Mouse (Mus musculus) urinary bladder, postnatal 4 days (tissue): ENCODE measurements around the gene Jchain.
A peak's percentile ranks its signal among the peaks of the same experiment; 100 is the strongest.
"Not testable (repeated sequence)": the region's sequence is repeated elsewhere in the genome, so short reads cannot be mapped to it uniquely, and the experiment has no call there.

Source experiments
- DNase-seq, 2 experiments: peaks; one replicate each; pipeline ENCODE4 v3.0.0; 2021 to 2022; ENCODE audit warnings: low spot score in 2 of 2

The Jchain gene

GRCm38 (mm10) chr5:88527657-88528056 is at the start of gene Jchain:
TSS of gene Jchain (minus strand) at chr5:88527891.
- DNase-seq = no peak

- no peak for DNase-seq
Observed at GRCm38 (mm10) chr5:88575506-88576338, 48.0 kb upstream of the Jchain start.

GRCm38 (mm10) chr5:88574829-88575228 is 47.1 kb upstream of the Jchain start:
- DNase-seq = no peak

GRCm38 (mm10) chr5:88569541-88569940 is 41.9 kb upstream of the Jchain start:
- DNase-seq = no peak

GRCm38 (mm10) chr5:88566034-88566841 is 38.5 kb upstream of the Jchain start:
- DNase-seq = no peak

- peak; percentile 64 to 68 for DNase-seq
Observed at GRCm38 (mm10) chr5:88565148-88566033, 37.7 kb upstream of the Jchain start.

- DNase-seq = peak; percentile 81 to 85
Observed at GRCm38 (mm10) chr5:88564501-88565147, 36.9 kb upstream of the Jchain start, which contains the start of gene Rufy3. TSS of gene Rufy3 (plus strand) at chr5:88565040.

GRCm38 (mm10) chr5:88562863-88563780 is 35.4 kb upstream of the Jchain start:
- peak in 1 of 2 experiments; percentile 30 for DNase-seq

- DNase-seq = no peak
Observed at GRCm38 (mm10) chr5:88561080-88561814, 33.6 kb upstream of the Jchain start.

- no peak for DNase-seq
Observed at GRCm38 (mm10) chr5:88558991-88559390, 31.3 kb upstream of the Jchain start.

GRCm38 (mm10) chr5:88554086-88554886 is 26.6 kb upstream of the Jchain start, which contains the start of gene Utp3:
TSS of gene Utp3 (plus strand) at chr5:88554462.
- DNase-seq = peak; percentile 89 to 93

GRCm38 (mm10) chr5:88553271-88554085 is 25.8 kb upstream of the Jchain start:
- DNase-seq = no peak

GRCm38 (mm10) chr5:88545536-88545935 is 17.8 kb upstream of the Jchain start:
- DNase-seq = no peak

- DNase-seq = not testable (repeated sequence)
Observed at GRCm38 (mm10) chr5:88544411-88544810, 16.7 kb upstream of the Jchain start.

GRCm38 (mm10) chr5:88542651-88543282 is 15.1 kb upstream of the Jchain start:
- DNase-seq = no peak

GRCm38 (mm10) chr5:88540845-88541244 is 13.2 kb upstream of the Jchain start:
- no peak for DNase-seq

GRCm38 (mm10) chr5:88534697-88535096 is 7.0 kb upstream of the Jchain start:
- DNase-seq = no peak
